In genomic region chrX:56712666-56713065, GRCm38 (mm10) we compare ENCODE assay signal across 17 mouse cellular contexts. TPM values are rescaled to one million over a fixed set of nuclear protein-coding genes. Genes with fewer than 3 reads are reported as not detected.
DNase-seq lines count a peak whose midpoint lies in the region.
"Had no signal": no experiment of that assay in that cellular context is flagged by ENCODE, and none has a peak within 500 bp of the region (broad histone marks: within the 10 kb centered on the region; RNA-seq: fewer than 3 reads in every experiment).

No protein-coding gene starts in this region.

- DNase-seq in retina, embryonic 14.5 days (ENCODE audit: low spot score), result peak; percentile 70
- DNase-seq in retina, postnatal 1 day, result peak; percentile 69
- no peak for DNase-seq in right cerebral cortex, postnatal 10 days (ENCODE audit: low spot score in 2 of 2)
- DNase-seq in frontal cortex, adult 2 months (ENCODE audit: extremely low spot score in 1 of 2, low spot score in 1 of 2), result no peak
- DNase-seq: adrenal gland, adult 2 months; adrenal gland, adult 8-10 months; adrenal gland, postnatal 10 days; adrenal gland, postnatal 14 days; adrenal gland, postnatal 25 days; adrenal gland, postnatal 36 days; B cell, adult 2 months; cerebellum, adult 11 months; cerebellum, adult 11-12 months; cerebellum, adult 18-20 months had no signal

RNA-seq across cellular contexts. Expression of gene Fhl1, which starts 18.9 kb away (rescaled TPM):
- 249 and 284 TPM in 2 replicates for polyA plus RNA-seq in frontal cortex, adult 2 months (2012; rRNA removed)
- polyA plus RNA-seq: activated CD4-positive, CD25-positive, alpha-beta regulatory T cell, adult 4 months; CD4-positive, CD25-positive, alpha-beta regulatory T cell, adult 4 months; G1E had no signal

Comparison
In these comparisons a context has a peak if more than half of its experiments do, and no peak if none do; other contexts are left out.
1. DNase-seq: peak in retina, embryonic 14.5 days (single experiment) and retina, postnatal 1 day (single experiment); none in right cerebral cortex, postnatal 10 days (0 of 2) and frontal cortex, adult 2 months (0 of 2).